Mouse (Mus musculus) embryonic fibroblast, embryonic 13.5 days (primary cell): ENCODE data around the gene Olfr577.

Experiments used
- CTCF ChIP-seq: IDR thresholded peaks from 2 replicates; pipeline ENCODE4 v1.5.1; 2011; ENCODE audit warnings: mild to moderate bottlenecking, control low read depth, low read length, moderate library complexity, borderline replicate concordance; ENCODE audit not compliant: insufficient read depth
- POLR2A ChIP-seq: IDR thresholded peaks from 2 replicates; pipeline ENCODE4 v1.6.1; 2011; ENCODE audit warnings: low read depth, mild to moderate bottlenecking, control low read depth, low read length, moderate library complexity

- TF ChIP-seq CTCF (no peak), POLR2A (no peak)
Observed at GRCm38 (mm10) chr7:102942475-102942874, 33.3 kb downstream of the Olfr577 start, which contains the start of gene Olfr573-ps1.
